Mouse (Mus musculus): ENCODE measurements around the gene Cyp2b19. TPM values are rescaled to one million over a fixed set of nuclear protein-coding genes. Genes with fewer than 3 reads are reported as not detected.

Cyp2b19 gene
- polyA plus RNA-seq (2012; rRNA removed; ENCODE audit: low replicate concordance), result 0.10 and 7.0 TPM in 2 replicates

DNA sequence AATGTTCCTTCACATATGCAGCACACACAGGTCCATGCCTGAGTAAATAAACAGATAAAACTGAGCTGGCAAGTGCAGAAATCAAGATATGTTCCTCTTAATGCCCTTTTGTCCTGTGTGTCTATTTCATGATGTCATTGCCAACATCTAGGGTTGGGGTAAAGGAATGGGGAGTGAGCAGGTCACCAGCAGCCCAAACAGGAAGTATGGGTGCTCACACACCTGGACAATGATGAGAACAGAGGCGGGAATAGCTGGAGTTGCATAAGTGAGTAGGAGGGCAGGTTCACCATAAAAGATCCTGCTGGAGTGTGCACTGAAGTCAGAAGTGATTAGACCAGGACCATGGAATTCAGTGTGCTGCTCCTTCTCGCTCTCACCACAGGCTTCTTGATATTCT is at the start of gene Cyp2b19:
Cyp2b19 (plus strand) TSS at position 301 of the 400 bp plus-strand sequence.

DNA sequence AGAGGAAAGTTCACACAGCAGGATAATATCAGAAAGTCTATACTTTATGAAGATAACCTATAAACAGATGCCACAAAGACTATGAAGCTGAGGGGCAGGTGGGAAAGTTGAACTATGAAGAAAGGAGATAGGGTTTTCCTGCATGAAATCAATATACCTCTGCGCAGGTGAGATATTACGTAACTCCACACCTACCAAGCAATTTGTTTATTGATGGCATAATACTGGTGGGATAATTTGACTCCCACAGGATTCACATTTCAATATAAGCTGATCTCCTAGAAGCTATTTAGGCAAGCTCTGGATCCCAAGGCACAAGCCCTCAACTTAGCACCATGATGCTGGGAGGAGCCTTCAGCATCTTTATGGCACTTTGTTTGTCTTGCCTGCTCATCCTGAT is 51.6 kb downstream of the Cyp2b19 start, which contains the start of gene Cyp2g1:
Cyp2g1 (plus strand) TSS at position 301 of the 400 bp plus-strand sequence.

Other genes starting within 250 kb of the Cyp2b19 start
- gene Nlrp9a, start 222.1 kb upstream of the Cyp2b19 start, polyA plus RNA-seq (2012; rRNA removed; ENCODE audit: low replicate concordance), result not detected in 2 replicates
- gene Vmn1r185, start 138.7 kb upstream of the Cyp2b19 start, polyA plus RNA-seq (2012; rRNA removed; ENCODE audit: low replicate concordance), result not detected in 2 replicates
- gene Cyp2b23, start 70.7 kb upstream of the Cyp2b19 start, polyA plus RNA-seq (2012; rRNA removed; ENCODE audit: low replicate concordance), result 0.11 TPM in 1 of 2 replicates, not detected in the other
- gene Cyp2g1, start 51.8 kb downstream of the Cyp2b19 start, polyA plus RNA-seq (2012; rRNA removed; ENCODE audit: low replicate concordance), result 6.1 TPM in 1 of 2 replicates, not detected in the other
- 0.10 and 2.1 TPM in 2 replicates for gene Cyp2a5, start 78.2 kb downstream of the Cyp2b19 start, polyA plus RNA-seq (2012; rRNA removed; ENCODE audit: low replicate concordance)
- gene Cyp2a22, start 182.2 kb downstream of the Cyp2b19 start, polyA plus RNA-seq (2012; rRNA removed; ENCODE audit: low replicate concordance), result not detected in 2 replicates